Mouse (Mus musculus) cortical plate, adult 2 months (tissue): Measurements from ENCODE around the gene Eif2b2.

Experiments used
- CTCF ChIP-seq: fragments of 200-500 bp; IDR thresholded peaks from 2 replicates; pipeline ENCODE4 v1.5.1; 2011; ENCODE audit warnings: mild to moderate bottlenecking, control low read depth, low read length; ENCODE audit not compliant: insufficient read depth; ENCODE audit errors: extremely low read depth
- POLR2A ChIP-seq: fragments of 200-500 bp; IDR thresholded peaks from 2 replicates; pipeline ENCODE4 v1.6.1; 2011; ENCODE audit warnings: mild to moderate bottlenecking, low read length, control low read depth; ENCODE audit not compliant: insufficient read depth; ENCODE audit errors: extremely low read depth

GRCm38 (mm10) chr12:85184118-85184517, 35.2 kb upstream of the Eif2b2 start:
- TF ChIP-seq CTCF (no peak), POLR2A (no peak)
